Mouse (Mus musculus): ENCODE measurements around the gene Cdkn1c. TPM values are rescaled to one million over a fixed set of nuclear protein-coding genes. Genes with fewer than 3 reads are reported as not detected.

Gene Cdkn1c
- polyA plus RNA-seq, 1 experiment from 2014 or later, result 794 TPM

GRCm38 (mm10) chr7:143461920-143462319 is 1.1 kb upstream of the Cdkn1c start:
- Histone ChIP-seq H3K4me3 (ENCODE audit: control insufficient read depth in 1 of 2, insufficient read depth in 1 of 2, low read depth in 1 of 2, low read length in 2 of 2) (no peak overlapping the region), H3K9me3 (ENCODE audit: control insufficient read depth, low read length) (peaks cover 4% of the 10 kb centered on the region; the same call in 1 of the 2 replicates), H3K9ac (ENCODE audit: low read length) (peak overlapping the region; percentile 66; the same call in 1 of the 2 replicates), H3K4me2 (ENCODE audit: low read length) (peak overlapping the region; percentile 77), H3K36me3 (ENCODE audit: control insufficient read depth, insufficient read depth, low read length) (no peaks in the 10 kb centered on the region), H3K27me3 (ENCODE audit: control insufficient read depth, insufficient read depth, low read length) (no peaks in the 10 kb centered on the region), H3K27ac (replicated peaks in 1 of 2; ENCODE audit: control insufficient read depth in 1 of 2, insufficient read depth in 1 of 2, low read depth in 2 of 2, low read length in 2 of 2) (peak overlapping the region in 1 of 2 experiments; percentile 58; a peak in 1 of 4 replicates), H3K4me1 (ENCODE audit: control insufficient read depth in 2 of 2, insufficient read depth in 2 of 2, low read length in 2 of 2) (peaks cover 15 to 27% of the 10 kb centered on the region in 2 experiments)
- 43% methylated on average over 11 of the region's 11 CpGs for WGBS
- ATAC-seq (ENCODE audit: insufficient number of reproducible peaks, insufficient read depth, low FRiP score, low read depth), result no peak

GRCm38 (mm10) chr7:143461294-143461870 is 532 bp upstream of the Cdkn1c start:
- Histone ChIP-seq H3K4me2 (ENCODE audit: low read length) (peak overlapping the region; percentile 77), H3K9me3 (ENCODE audit: control insufficient read depth, low read length) (peaks cover 4% of the 10 kb centered on the region; the same call in 1 of the 2 replicates), H3K36me3 (ENCODE audit: control insufficient read depth, insufficient read depth, low read length) (no peaks in the 10 kb centered on the region), H3K4me1 (ENCODE audit: control insufficient read depth in 2 of 2, insufficient read depth in 2 of 2, low read length in 2 of 2) (peaks cover 15 to 27% of the 10 kb centered on the region in 2 experiments), H3K27me3 (ENCODE audit: control insufficient read depth, insufficient read depth, low read length) (no peaks in the 10 kb centered on the region), H3K27ac (replicated peaks in 1 of 2; ENCODE audit: control insufficient read depth in 1 of 2, insufficient read depth in 1 of 2, low read depth in 2 of 2, low read length in 2 of 2) (peak overlapping the region; percentile 13 to 58), H3K9ac (ENCODE audit: low read length) (peak overlapping the region; percentile 66), H3K4me3 (ENCODE audit: control insufficient read depth in 1 of 2, insufficient read depth in 1 of 2, low read depth in 1 of 2, low read length in 2 of 2) (peak overlapping the region; percentile 40 to 68)
- 42% methylated on average over 17 of the region's 32 CpGs for WGBS
- 0 out of 2 replicates have a peak, but pooled peaks have one; percentile 9 for ATAC-seq (ENCODE audit: insufficient number of reproducible peaks, insufficient read depth, low FRiP score, low read depth)

GRCm38 (mm10) chr7:143460217-143460834 is 524 bp downstream of the Cdkn1c start:
- Histone ChIP-seq H3K4me1 (ENCODE audit: control insufficient read depth in 2 of 2, insufficient read depth in 2 of 2, low read length in 2 of 2) (peaks cover 11 to 26% of the 10 kb centered on the region in 2 experiments; a peak in 3 of 4 replicates), H3K27me3 (ENCODE audit: control insufficient read depth, insufficient read depth, low read length) (no peaks in the 10 kb centered on the region), H3K4me2 (ENCODE audit: low read length) (peak overlapping the region; percentile 77), H3K9me3 (ENCODE audit: control insufficient read depth, low read length) (peaks cover 4% of the 10 kb centered on the region; the same call in 1 of the 2 replicates), H3K9ac (ENCODE audit: low read length) (peak overlapping the region; percentile 79), H3K4me3 (ENCODE audit: control insufficient read depth in 1 of 2, insufficient read depth in 1 of 2, low read depth in 1 of 2, low read length in 2 of 2) (peak overlapping the region; percentile 65 to 68), H3K36me3 (ENCODE audit: control insufficient read depth, insufficient read depth, low read length) (no peaks in the 10 kb centered on the region), H3K27ac (replicated peaks in 1 of 2; ENCODE audit: control insufficient read depth in 1 of 2, insufficient read depth in 1 of 2, low read depth in 2 of 2, low read length in 2 of 2) (peak overlapping the region; percentile 8 to 72; a peak in 3 of 4 replicates)
- ATAC-seq (ENCODE audit: insufficient number of reproducible peaks, insufficient read depth, low FRiP score, low read depth), result no peak
- 30% methylated on average over 58 of the region's 60 CpGs for WGBS

- peak overlapping the region; percentile 79 for H3K9ac ChIP-seq (ENCODE audit: low read length)
- no peaks in the 10 kb centered on the region for H3K27me3 ChIP-seq (ENCODE audit: control insufficient read depth, insufficient read depth, low read length)
- peak; percentile 8; the same call in 1 of the 2 replicates for ATAC-seq (ENCODE audit: insufficient number of reproducible peaks, insufficient read depth, low FRiP score, low read depth)
- H3K4me3 ChIP-seq (ENCODE audit: control insufficient read depth in 1 of 2, insufficient read depth in 1 of 2, low read depth in 1 of 2, low read length in 2 of 2), result peak overlapping the region; percentile 65 to 68
- H3K4me1 ChIP-seq (ENCODE audit: control insufficient read depth in 2 of 2, insufficient read depth in 2 of 2, low read length in 2 of 2), result peaks cover 4 to 18% of the 10 kb centered on the region in 2 experiments; a peak in 3 of 4 replicates
- 19% methylated on average over 87 of the region's 100 CpGs for WGBS
- peak overlapping the region; percentile 14 to 72 for H3K27ac ChIP-seq (replicated peaks in 1 of 2; ENCODE audit: control insufficient read depth in 1 of 2, insufficient read depth in 1 of 2, low read depth in 2 of 2, low read length in 2 of 2)
- H3K36me3 ChIP-seq (ENCODE audit: control insufficient read depth, insufficient read depth, low read length), result no peaks in the 10 kb centered on the region
- peaks cover 4% of the 10 kb centered on the region; the same call in 1 of the 2 replicates for H3K9me3 ChIP-seq (ENCODE audit: control insufficient read depth, low read length)
- peak overlapping the region; percentile 77 for H3K4me2 ChIP-seq (ENCODE audit: low read length)
Measured at GRCm38 (mm10) chr7:143459332-143460211, 1.3 kb downstream of the Cdkn1c start.

- WGBS, result 10% methylated on average over 38 of the region's 38 CpGs
- peaks cover 4 to 12% of the 10 kb centered on the region in 2 experiments; a peak in 3 of 4 replicates for H3K4me1 ChIP-seq (ENCODE audit: control insufficient read depth in 2 of 2, insufficient read depth in 2 of 2, low read length in 2 of 2)
- no peaks in the 10 kb centered on the region for H3K36me3 ChIP-seq (ENCODE audit: control insufficient read depth, insufficient read depth, low read length)
- peak overlapping the region; percentile 77 for H3K4me2 ChIP-seq (ENCODE audit: low read length)
- no peaks in the 10 kb centered on the region for H3K27me3 ChIP-seq (ENCODE audit: control insufficient read depth, insufficient read depth, low read length)
- H3K9ac ChIP-seq (ENCODE audit: low read length), result peak overlapping the region; percentile 79
- H3K27ac ChIP-seq (replicated peaks in 1 of 2; ENCODE audit: control insufficient read depth in 1 of 2, insufficient read depth in 1 of 2, low read depth in 2 of 2, low read length in 2 of 2), result peak overlapping the region; percentile 3 to 72; a peak in 2 of 4 replicates
- H3K4me3 ChIP-seq (ENCODE audit: control insufficient read depth in 1 of 2, insufficient read depth in 1 of 2, low read depth in 1 of 2, low read length in 2 of 2), result peak overlapping the region; percentile 65 to 68
- no peak for ATAC-seq (ENCODE audit: insufficient number of reproducible peaks, insufficient read depth, low FRiP score, low read depth)
- H3K9me3 ChIP-seq (ENCODE audit: control insufficient read depth, low read length), result peaks cover 4% of the 10 kb centered on the region; the same call in 1 of the 2 replicates
Measured at GRCm38 (mm10) chr7:143458963-143459331, 1.9 kb downstream of the Cdkn1c start.

GRCm38 (mm10) chr7:143447130-143447529 is 13.7 kb downstream of the Cdkn1c start:
- ATAC-seq (ENCODE audit: insufficient number of reproducible peaks, insufficient read depth, low FRiP score, low read depth), result no peak
- no peak overlapping the region for H3K9ac ChIP-seq (ENCODE audit: low read length)
- no peaks in the 10 kb centered on the region for H3K36me3 ChIP-seq (ENCODE audit: control insufficient read depth, insufficient read depth, low read length)
- H3K27ac ChIP-seq (replicated peaks in 1 of 2; ENCODE audit: control insufficient read depth in 1 of 2, insufficient read depth in 1 of 2, low read depth in 2 of 2, low read length in 2 of 2), result no peak overlapping the region
- H3K4me1 ChIP-seq (ENCODE audit: control insufficient read depth in 2 of 2, insufficient read depth in 2 of 2, low read length in 2 of 2), result peaks cover 0 to 13% of the 10 kb centered on the region in 2 experiments; a peak in 2 of 4 replicates
- 72% methylated on average over 2 of the region's 2 CpGs for WGBS
- H3K4me2 ChIP-seq (ENCODE audit: low read length), result no peak overlapping the region
- no peak overlapping the region for H3K4me3 ChIP-seq (ENCODE audit: control insufficient read depth in 1 of 2, insufficient read depth in 1 of 2, low read depth in 1 of 2, low read length in 2 of 2)
- peaks cover 39% of the 10 kb centered on the region for H3K27me3 ChIP-seq (ENCODE audit: control insufficient read depth, insufficient read depth, low read length)
- no peaks in the 10 kb centered on the region for H3K9me3 ChIP-seq (ENCODE audit: control insufficient read depth, low read length)
